In the genomic region with DNA sequence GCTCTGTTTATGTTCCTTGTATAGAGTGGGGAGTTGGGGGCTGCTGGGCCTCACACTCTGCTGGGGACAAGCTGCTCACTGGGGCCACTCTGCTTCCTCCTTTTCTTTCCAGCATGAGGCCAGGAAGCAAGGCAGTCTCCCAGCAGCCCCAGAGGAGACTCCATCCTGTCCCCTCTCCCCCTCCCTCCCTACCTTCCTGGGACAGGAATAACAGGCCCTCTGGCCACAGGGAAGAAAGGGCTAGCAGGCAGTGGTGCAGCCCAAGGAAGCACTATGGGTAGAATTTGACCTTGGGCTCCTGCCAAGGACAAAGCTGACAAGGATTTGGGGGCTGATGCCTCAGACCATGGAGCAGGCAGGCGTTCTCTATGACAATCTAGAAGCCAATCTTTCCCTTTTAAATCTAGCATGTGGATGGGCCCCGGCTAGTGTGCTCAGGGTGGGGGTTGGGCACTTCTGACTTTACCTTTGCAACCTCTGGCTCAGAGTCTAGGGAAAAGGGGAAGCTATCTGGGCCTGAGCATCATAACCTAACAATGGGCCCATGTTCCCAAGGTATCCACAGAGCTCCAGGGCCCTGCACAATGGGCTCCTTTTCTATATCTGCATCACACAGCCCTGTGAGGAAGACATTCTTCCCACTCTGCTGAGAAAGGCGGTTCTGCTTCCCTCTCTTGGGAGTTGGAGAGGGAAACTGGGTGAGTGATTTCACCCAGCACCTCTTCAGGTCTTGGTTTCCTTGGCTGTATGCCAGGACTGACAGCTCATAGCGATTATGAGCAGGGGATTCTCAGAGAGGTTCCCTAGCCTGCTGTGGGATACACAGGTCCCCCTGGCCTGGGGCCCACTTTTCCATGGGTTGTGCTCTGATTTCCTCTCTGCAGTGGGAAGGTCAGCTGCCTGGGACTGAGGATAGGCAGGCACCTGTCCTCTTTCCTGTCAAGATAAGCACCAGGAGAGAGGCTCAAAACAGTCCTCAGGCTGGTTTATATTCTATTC, we compare ENCODE assay signal across 9 mouse cellular contexts. TPM values are rescaled to one million over a fixed set of nuclear protein-coding genes. Genes with fewer than 3 reads are reported as not detected.
A peak's percentile ranks its signal among the peaks of the same experiment; 100 is the strongest.
DNase-seq lines count a peak whose midpoint lies in the region; ATAC-seq lines count a peak whose summit lies in the region.
"Had no signal": no experiment of that assay in that cellular context is flagged by ENCODE, and none has a peak within 500 bp of the region (broad histone marks: within the 10 kb centered on the region; RNA-seq: fewer than 3 reads in every experiment).

No protein-coding gene starts in this region.

- no peak overlapping the region for H3K4me3 ChIP-seq in hindbrain, embryonic 14.5 days (replicated peaks; ENCODE audit: low read length)

- no peak for ATAC-seq in cerebellum, adult (ENCODE audit: insufficient number of reproducible peaks, low FRiP score, low TSS enrichment)
- no peak for ATAC-seq in hindbrain, embryonic 14.5 days (ENCODE audit: low FRiP score)
- ATAC-seq in activated CD4-positive, CD25-positive, alpha-beta regulatory T cell, adult 4 months, result no peak
- ATAC-seq in megakaryocyte, adult 5-6 weeks (ENCODE audit: poor library complexity, severe bottlenecking), result no peak

- H3K27ac ChIP-seq in hindbrain, embryonic 14.5 days, result peak overlapping the region; percentile 26

- H3K27me3 ChIP-seq in hindbrain, embryonic 14.5 days (ENCODE audit: control insufficient read depth, insufficient read depth, low read length), result no peaks in the 10 kb centered on the region

- no peaks in the 10 kb centered on the region for H3K9me3 ChIP-seq in hindbrain, embryonic 14.5 days (ENCODE audit: control insufficient read depth, low read length)

- H3K36me3 ChIP-seq in hindbrain, embryonic 14.5 days (replicated peaks; ENCODE audit: control insufficient read depth, insufficient read depth), result peaks cover 9% of the 10 kb centered on the region; the same call in 1 of the 2 replicates

- 38% methylated on average over 4 of the region's 4 CpGs for WGBS in hindbrain, embryonic 14.5 days

- no peak overlapping the region for H3K9ac ChIP-seq in hindbrain, embryonic 14.5 days

- H3K4me1 ChIP-seq in hindbrain, embryonic 14.5 days (replicated peaks; ENCODE audit: control insufficient read depth, insufficient read depth, low read length), result peaks cover 15% of the 10 kb centered on the region; the same call in 1 of the 2 replicates

- peak; percentile 25 to 42 for DNase-seq in cerebellum, adult 18-20 months
- DNase-seq in right cerebral cortex, adult 18-20 months, result peak; percentile 57
- no peak for DNase-seq in right cerebral cortex, postnatal 14 days
- DNase-seq in hindbrain, embryonic 14.5 days (ENCODE audit: low spot score), result no peak
- peak; percentile 32 for DNase-seq in lung, postnatal 14 days

- H3K4me2 ChIP-seq in hindbrain, embryonic 14.5 days (replicated peaks), result no peak overlapping the region

RNA-seq across cellular contexts. Expression of gene 4930404H24Rik, which starts 17.2 kb away (rescaled TPM):
- not detected in 2 replicates for polyA plus RNA-seq in hindbrain, embryonic 14.5 days (2014; fragmentation: Nextera tagmentation; extraction: Ambion mirVana)
- polyA plus RNA-seq in activated CD4-positive, CD25-positive, alpha-beta regulatory T cell, adult 4 months (2017; shearing (Covaris generic)), result not detected
- not detected in 2 replicates for total RNA-seq in megakaryocyte, adult 5-6 weeks (2015)
- not detected in 2 replicates for total RNA-seq in megakaryocyte, adult 5-6 weeks (2017)
- polyA plus RNA-seq: cortical plate, adult 2 months had no signal

RNA-seq across cellular contexts. Expression of gene Nol4l, which starts 54.4 kb away (rescaled TPM):
- 44.8 and 49.8 TPM in 2 replicates for polyA plus RNA-seq in hindbrain, embryonic 14.5 days (2014; fragmentation: Nextera tagmentation; extraction: Ambion mirVana)
- polyA plus RNA-seq in activated CD4-positive, CD25-positive, alpha-beta regulatory T cell, adult 4 months (2017; shearing (Covaris generic)), result 1 to 10 TPM; 2.7 to 3.5 TPM
- total RNA-seq in megakaryocyte, adult 5-6 weeks (2015), result 1.2 and 2.1 TPM in 2 replicates
- total RNA-seq in megakaryocyte, adult 5-6 weeks (2017), result 0.20 and 0.62 TPM in 2 replicates

Comparison
In these comparisons a context has a peak if more than half of its experiments do, and no peak if none do; other contexts are left out.
1. DNase-seq: peak in cerebellum, adult 18-20 months (2 of 2), right cerebral cortex, adult 18-20 months (single experiment) and lung, postnatal 14 days (single experiment); none in right cerebral cortex, postnatal 14 days (single experiment) and hindbrain, embryonic 14.5 days (single experiment).
2. RNA of gene Nol4l, which starts 54.4 kb away (polyA plus RNA-seq): 44.8 to 49.8 TPM in hindbrain, embryonic 14.5 days; 2.7 to 3.5 TPM in activated CD4-positive, CD25-positive, alpha-beta regulatory T cell, adult 4 months; every median in the first group is over 10 times any median in the second.